Mouse (Mus musculus): ENCODE measurements around the gene Tapt1. TPM values are rescaled to one million over a fixed set of nuclear protein-coding genes. Genes with fewer than 3 reads are reported as not detected.

The Tapt1 gene
- polyA plus RNA-seq, 1 experiment from 2014 or later: 29.5 TPM

- Histone ChIP-seq H3K4me3 (ENCODE audit: low read length) (no peak overlapping the region), H3K27me3 (ENCODE audit: control insufficient read depth, insufficient read depth, low read length) (no peaks in the 10 kb centered on the region), H3K4me2 (ENCODE audit: low read depth, low read length) (no peak overlapping the region), H3K36me3 (ENCODE audit: control insufficient read depth, insufficient read depth) (no peaks in the 10 kb centered on the region), H3K4me1 (ENCODE audit: control insufficient read depth, insufficient read depth, low read length) (no peaks in the 10 kb centered on the region), H3K9me3 (replicated peaks; ENCODE audit: control insufficient read depth, low read length) (no peaks in the 10 kb centered on the region), H3K27ac (ENCODE audit: low read length) (no peak overlapping the region), H3K9ac (ENCODE audit: low read length) (no peak overlapping the region)
- ATAC-seq (replicated peaks; ENCODE audit: extremely low read depth, insufficient read depth, low FRiP score): no peak
- WGBS: 78% methylated on average over 7 of the region's 7 CpGs
Measured at GRCm38 (mm10) chr5:44162786-44163185, 63.6 kb downstream of the Tapt1 start.

GRCm38 (mm10) chr5:44159679-44160438 is 66.6 kb downstream of the Tapt1 start:
- H3K4me2 ChIP-seq (ENCODE audit: low read depth, low read length): no peak overlapping the region
- no peaks in the 10 kb centered on the region for H3K4me1 ChIP-seq (ENCODE audit: control insufficient read depth, insufficient read depth, low read length)
- no peak overlapping the region for H3K27ac ChIP-seq (ENCODE audit: low read length)
- no peak overlapping the region for H3K4me3 ChIP-seq (ENCODE audit: low read length)
- no peaks in the 10 kb centered on the region for H3K36me3 ChIP-seq (ENCODE audit: control insufficient read depth, insufficient read depth)
- H3K9me3 ChIP-seq (replicated peaks; ENCODE audit: control insufficient read depth, low read length): no peaks in the 10 kb centered on the region
- H3K27me3 ChIP-seq (ENCODE audit: control insufficient read depth, insufficient read depth, low read length): no peaks in the 10 kb centered on the region
- no peak for ATAC-seq (replicated peaks; ENCODE audit: extremely low read depth, insufficient read depth, low FRiP score)
- H3K9ac ChIP-seq (ENCODE audit: low read length): no peak overlapping the region
- 61% methylated on average over 4 of the region's 4 CpGs for WGBS

- no peak for ATAC-seq (replicated peaks; ENCODE audit: extremely low read depth, insufficient read depth, low FRiP score)
Measured at GRCm38 (mm10) chr5:44159231-44159630, 67.2 kb downstream of the Tapt1 start.

DNA sequence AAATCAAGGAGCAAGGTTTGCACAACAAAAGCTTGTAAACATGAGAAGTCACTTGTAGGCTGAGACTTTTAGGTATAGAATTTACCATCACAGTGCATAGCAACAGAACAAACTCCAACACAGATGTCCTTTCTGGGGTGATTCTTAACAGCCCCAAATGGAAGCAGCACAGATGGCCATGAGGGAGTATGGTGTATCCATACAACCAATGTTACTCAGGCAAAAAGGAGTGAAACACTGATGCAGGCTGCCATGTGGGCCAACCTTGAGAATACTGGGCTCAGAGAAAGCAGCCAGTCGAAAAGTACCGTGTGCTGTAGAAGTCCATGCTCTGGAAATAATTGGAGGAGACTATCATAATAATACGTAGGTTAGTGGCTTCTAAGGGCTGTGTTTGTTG is 68.0 kb downstream of the Tapt1 start:
- Histone ChIP-seq H3K36me3 (ENCODE audit: control insufficient read depth, insufficient read depth) (no peaks in the 10 kb centered on the region), H3K9ac (ENCODE audit: low read length) (no peak overlapping the region), H3K9me3 (replicated peaks; ENCODE audit: control insufficient read depth, low read length) (no peaks in the 10 kb centered on the region), H3K4me2 (ENCODE audit: low read depth, low read length) (no peak overlapping the region), H3K27ac (ENCODE audit: low read length) (no peak overlapping the region), H3K4me1 (ENCODE audit: control insufficient read depth, insufficient read depth, low read length) (no peaks in the 10 kb centered on the region), H3K4me3 (ENCODE audit: low read length) (no peak overlapping the region), H3K27me3 (ENCODE audit: control insufficient read depth, insufficient read depth, low read length) (no peaks in the 10 kb centered on the region)
- no peak for ATAC-seq (replicated peaks; ENCODE audit: extremely low read depth, insufficient read depth, low FRiP score)
- 91% methylated on average over 3 of the region's 3 CpGs for WGBS

More at GRCm38 (mm10) chr5:44159231-44159630, 67.2 kb downstream of the Tapt1 start:
- H3K9me3 ChIP-seq (replicated peaks; ENCODE audit: control insufficient read depth, low read length): no peaks in the 10 kb centered on the region
- H3K4me1 ChIP-seq (ENCODE audit: control insufficient read depth, insufficient read depth, low read length): no peaks in the 10 kb centered on the region
- H3K27ac ChIP-seq (ENCODE audit: low read length): no peak overlapping the region
- WGBS: 85% methylated on average over 2 of the region's 2 CpGs
- no peak overlapping the region for H3K4me2 ChIP-seq (ENCODE audit: low read depth, low read length)
- H3K4me3 ChIP-seq (ENCODE audit: low read length): no peak overlapping the region
- no peak overlapping the region for H3K9ac ChIP-seq (ENCODE audit: low read length)
- H3K27me3 ChIP-seq (ENCODE audit: control insufficient read depth, insufficient read depth, low read length): no peaks in the 10 kb centered on the region
- no peaks in the 10 kb centered on the region for H3K36me3 ChIP-seq (ENCODE audit: control insufficient read depth, insufficient read depth)

GRCm38 (mm10) chr5:44157760-44158159 is 68.7 kb downstream of the Tapt1 start:
- Histone ChIP-seq H3K27ac (ENCODE audit: low read length) (no peak overlapping the region), H3K9ac (ENCODE audit: low read length) (no peak overlapping the region), H3K4me2 (ENCODE audit: low read depth, low read length) (no peak overlapping the region), H3K9me3 (replicated peaks; ENCODE audit: control insufficient read depth, low read length) (no peaks in the 10 kb centered on the region), H3K4me1 (ENCODE audit: control insufficient read depth, insufficient read depth, low read length) (no peaks in the 10 kb centered on the region), H3K27me3 (ENCODE audit: control insufficient read depth, insufficient read depth, low read length) (no peaks in the 10 kb centered on the region), H3K4me3 (ENCODE audit: low read length) (no peak overlapping the region), H3K36me3 (ENCODE audit: control insufficient read depth, insufficient read depth) (no peaks in the 10 kb centered on the region)
- no peak for ATAC-seq (replicated peaks; ENCODE audit: extremely low read depth, insufficient read depth, low FRiP score)
- 82% methylated on average over 6 of the region's 6 CpGs for WGBS

- Histone ChIP-seq H3K4me2 (ENCODE audit: low read depth, low read length) (no peak overlapping the region), H3K4me3 (ENCODE audit: low read length) (no peak overlapping the region), H3K9ac (ENCODE audit: low read length) (no peak overlapping the region), H3K27me3 (ENCODE audit: control insufficient read depth, insufficient read depth, low read length) (no peaks in the 10 kb centered on the region), H3K27ac (ENCODE audit: low read length) (no peak overlapping the region), H3K4me1 (ENCODE audit: control insufficient read depth, insufficient read depth, low read length) (no peaks in the 10 kb centered on the region), H3K9me3 (replicated peaks; ENCODE audit: control insufficient read depth, low read length) (peaks cover 6% of the 10 kb centered on the region), H3K36me3 (ENCODE audit: control insufficient read depth, insufficient read depth) (no peaks in the 10 kb centered on the region)
- ATAC-seq (replicated peaks; ENCODE audit: extremely low read depth, insufficient read depth, low FRiP score): no peak
- WGBS: 58% methylated on average over 1 of the region's 1 CpGs
Measured at GRCm38 (mm10) chr5:44153050-44153449, 73.4 kb downstream of the Tapt1 start.

DNA sequence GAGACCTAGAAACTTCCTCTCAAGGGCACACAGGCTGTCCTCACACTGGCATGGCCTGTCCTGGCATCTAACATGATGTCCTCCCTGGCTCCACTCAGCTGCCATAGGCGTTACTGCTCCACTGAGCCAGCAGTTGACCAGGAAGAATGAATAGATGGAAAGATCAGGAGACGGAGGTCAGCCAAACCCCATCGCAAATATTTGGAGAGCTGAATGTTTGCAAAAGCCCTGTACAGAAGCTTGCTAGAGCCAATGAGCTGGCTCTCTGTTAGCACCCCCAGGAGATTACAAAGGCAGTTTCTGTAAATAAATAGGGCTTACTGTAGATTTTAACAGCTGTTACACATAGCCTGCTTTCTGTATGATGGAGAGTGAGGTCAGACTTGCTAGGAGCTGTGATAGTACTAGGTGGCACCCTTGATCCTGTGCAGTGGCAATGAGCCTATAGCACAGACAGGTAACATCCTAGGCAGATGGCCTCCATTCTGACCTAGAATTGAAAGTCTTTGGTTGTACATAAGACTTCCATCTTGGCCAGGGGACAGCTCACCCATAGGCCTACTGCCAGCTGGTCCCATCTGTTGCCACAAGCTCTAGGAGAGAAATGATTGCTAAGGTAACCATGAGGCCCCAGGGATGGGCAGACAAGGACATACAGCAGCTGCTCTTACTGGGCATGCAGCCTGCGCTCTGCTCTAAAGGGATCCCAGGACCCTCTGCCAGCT is 74.9 kb downstream of the Tapt1 start:
- Histone ChIP-seq H3K27me3 (ENCODE audit: control insufficient read depth, insufficient read depth, low read length) (no peaks in the 10 kb centered on the region), H3K4me2 (ENCODE audit: low read depth, low read length) (no peak overlapping the region), H3K27ac (ENCODE audit: low read length) (no peak overlapping the region), H3K9ac (ENCODE audit: low read length) (no peak overlapping the region), H3K4me3 (ENCODE audit: low read length) (no peak overlapping the region), H3K4me1 (ENCODE audit: control insufficient read depth, insufficient read depth, low read length) (no peaks in the 10 kb centered on the region), H3K36me3 (ENCODE audit: control insufficient read depth, insufficient read depth) (no peaks in the 10 kb centered on the region), H3K9me3 (replicated peaks; ENCODE audit: control insufficient read depth, low read length) (peaks cover 6% of the 10 kb centered on the region)
- WGBS: 64% methylated on average over 4 of the region's 4 CpGs
- no peak for ATAC-seq (replicated peaks; ENCODE audit: extremely low read depth, insufficient read depth, low FRiP score)

DNA sequence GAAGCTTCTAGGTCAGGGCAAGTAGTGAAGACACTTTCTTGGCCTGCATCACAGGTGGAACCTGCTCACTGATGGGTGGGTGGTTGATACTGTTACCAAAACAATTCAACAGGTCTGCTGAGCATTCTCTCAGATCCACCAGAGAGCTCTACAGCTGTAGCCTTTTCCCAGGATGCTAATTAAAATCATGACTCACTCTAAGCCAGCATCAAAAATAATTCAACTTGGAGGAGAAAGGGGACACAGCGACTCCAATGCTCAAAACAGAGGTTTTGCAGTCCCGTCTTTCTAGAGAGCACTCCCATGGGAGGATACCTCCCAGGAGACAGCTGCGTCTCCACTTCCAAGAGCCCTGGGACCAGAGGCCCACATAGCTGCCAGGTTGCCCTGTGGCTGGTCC is 78.7 kb downstream of the Tapt1 start:
- Histone ChIP-seq H3K27ac (ENCODE audit: low read length) (no peak overlapping the region), H3K9me3 (replicated peaks; ENCODE audit: control insufficient read depth, low read length) (peaks cover 6% of the 10 kb centered on the region), H3K4me3 (ENCODE audit: low read length) (no peak overlapping the region), H3K9ac (ENCODE audit: low read length) (no peak overlapping the region), H3K36me3 (ENCODE audit: control insufficient read depth, insufficient read depth) (no peaks in the 10 kb centered on the region), H3K4me2 (ENCODE audit: low read depth, low read length) (no peak overlapping the region), H3K4me1 (ENCODE audit: control insufficient read depth, insufficient read depth, low read length) (no peaks in the 10 kb centered on the region), H3K27me3 (ENCODE audit: control insufficient read depth, insufficient read depth, low read length) (no peaks in the 10 kb centered on the region)
- no peak for ATAC-seq (replicated peaks; ENCODE audit: extremely low read depth, insufficient read depth, low FRiP score)
- WGBS: 76% methylated on average over 3 of the region's 3 CpGs

Data from heart, embryonic 16.5 days (tissue).